Mouse (Mus musculus) megakaryocyte, embryonic 14.5 days (primary cell): ENCODE results near the gene Gast.

Experiments
- FLI1 ChIP-seq: IDR thresholded peaks from 2 replicates; pipeline ENCODE4 v1.6.1; 2012; ENCODE audit warnings: low read length, inconsistent platforms, mixed read lengths
- GATA1 ChIP-seq: IDR thresholded peaks from 3 replicates; pipeline ENCODE4 v1.6.1; 2012; ENCODE audit warnings: mixed read lengths, low read length, inconsistent platforms, borderline replicate concordance

GRCm38 (mm10) chr11:100322591-100323258 is 11.5 kb upstream of the Gast start:
- TF ChIP-seq GATA1 (no peak), FLI1 (no peak)
